Mouse (Mus musculus): ENCODE data around the gene Azin2. TPM values are rescaled to one million over a fixed set of nuclear protein-coding genes. Genes with fewer than 3 reads are reported as not detected.

Gene Azin2
- polyA plus RNA-seq, 1 experiment from 2014 or later: 21.3 TPM

GRCm38 (mm10) chr4:128923603-128924002 is 38.6 kb downstream of the Azin2 start:
- Histone ChIP-seq H3K27me3 (peaks cover 34% of the 10 kb centered on the region), H3K4me3 (replicated peaks) (no peak overlapping the region), H3K4me2 (replicated peaks) (no peak overlapping the region), H3K9ac (replicated peaks) (no peak overlapping the region), H3K27ac (no peak overlapping the region), H3K4me1 (replicated peaks) (peaks cover 8% of the 10 kb centered on the region), H3K9me3 (no peaks in the 10 kb centered on the region), H3K36me3 (no peaks in the 10 kb centered on the region)
- no peak for ATAC-seq
- WGBS: 95% methylated on average over 3 of the region's 3 CpGs

DNA sequence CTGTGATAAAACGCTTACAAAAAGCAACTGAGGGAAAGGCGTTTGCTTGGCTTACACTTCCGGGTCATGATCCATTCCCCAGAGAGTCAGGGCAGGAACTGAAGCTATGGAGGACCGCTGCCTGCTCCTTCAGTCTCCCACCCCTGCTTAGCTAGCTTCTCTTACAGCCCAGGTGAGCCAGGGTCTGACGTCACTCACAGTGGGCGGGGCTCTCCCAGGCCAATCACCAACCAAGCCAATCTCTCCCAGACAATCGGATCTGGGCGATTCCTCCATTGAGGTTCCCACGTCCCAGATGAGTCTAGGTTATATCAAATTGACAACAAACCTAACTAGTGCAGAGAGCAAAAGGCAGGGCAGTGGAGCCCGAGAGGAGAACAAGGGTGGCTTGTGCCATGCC is 43.1 kb downstream of the Azin2 start:
- H3K4me2 ChIP-seq (replicated peaks): no peak overlapping the region
- no peak for ATAC-seq
- H3K27me3 ChIP-seq: peaks cover 31% of the 10 kb centered on the region
- 30% methylated on average over 10 of the region's 10 CpGs for WGBS
- H3K27ac ChIP-seq: no peak overlapping the region
- H3K4me3 ChIP-seq (replicated peaks): no peak overlapping the region
- H3K9ac ChIP-seq (replicated peaks): no peak overlapping the region
- peaks cover 5% of the 10 kb centered on the region; the same call in 1 of the 2 replicates for H3K4me1 ChIP-seq (replicated peaks)
- no peaks in the 10 kb centered on the region for H3K36me3 ChIP-seq
- no peaks in the 10 kb centered on the region for H3K9me3 ChIP-seq

DNA sequence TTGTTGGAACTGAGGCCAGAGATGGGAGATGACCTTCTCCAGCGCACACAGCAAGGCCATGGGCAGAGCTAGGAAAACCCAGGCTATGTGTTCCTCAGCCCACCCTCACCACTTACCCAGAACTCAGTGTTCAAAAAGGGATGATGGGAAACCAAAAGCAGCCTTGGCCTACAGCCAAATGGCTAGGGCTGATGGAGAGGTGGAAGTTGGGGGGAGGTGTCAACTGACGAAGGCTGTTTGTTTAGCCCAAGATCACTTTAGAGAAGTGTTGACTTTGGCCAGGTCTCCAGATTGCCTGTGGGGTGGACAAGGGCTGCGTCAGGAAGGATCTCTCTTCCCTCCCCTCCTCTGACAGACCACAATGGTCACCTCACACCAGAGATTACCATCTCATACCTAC is 44.1 kb downstream of the Azin2 start:
- Histone ChIP-seq H3K27me3 (peaks cover 22% of the 10 kb centered on the region), H3K9me3 (no peaks in the 10 kb centered on the region), H3K27ac (no peak overlapping the region), H3K36me3 (no peaks in the 10 kb centered on the region), H3K9ac (replicated peaks) (no peak overlapping the region), H3K4me1 (replicated peaks) (peaks cover 7% of the 10 kb centered on the region; the same call in 1 of the 2 replicates), H3K4me2 (replicated peaks) (no peak overlapping the region), H3K4me3 (replicated peaks) (no peak overlapping the region)
- no peak for ATAC-seq
- 74% methylated on average over 3 of the region's 3 CpGs for WGBS

DNA sequence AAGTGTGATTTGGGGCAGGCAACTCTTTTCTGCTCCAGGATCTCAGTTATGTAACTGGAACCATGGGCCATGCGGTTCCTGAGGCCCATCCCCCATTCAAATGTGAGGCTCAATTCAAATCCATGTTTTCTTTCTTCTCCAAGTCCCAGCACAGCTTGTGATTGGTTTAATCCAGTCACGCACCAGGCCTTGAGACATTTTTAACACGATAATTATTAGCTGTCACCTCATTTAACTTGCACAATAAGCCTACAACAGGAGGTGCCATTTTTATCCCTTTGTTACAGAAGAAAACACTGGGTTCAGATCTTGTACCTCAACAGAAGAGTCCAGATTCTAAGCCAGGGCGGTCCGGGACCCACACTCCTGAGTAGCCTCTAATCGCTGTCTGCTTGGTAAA is 44.5 kb downstream of the Azin2 start:
- H3K9ac ChIP-seq (replicated peaks): no peak overlapping the region
- H3K36me3 ChIP-seq: no peaks in the 10 kb centered on the region
- H3K4me1 ChIP-seq (replicated peaks): peaks cover 8% of the 10 kb centered on the region; the same call in 1 of the 2 replicates
- no peak overlapping the region for H3K4me2 ChIP-seq (replicated peaks)
- H3K27me3 ChIP-seq: peaks cover 21% of the 10 kb centered on the region
- no peak overlapping the region for H3K4me3 ChIP-seq (replicated peaks)
- ATAC-seq: no peak
- H3K27ac ChIP-seq: no peak overlapping the region
- no peaks in the 10 kb centered on the region for H3K9me3 ChIP-seq
- 73% methylated on average over 6 of the region's 6 CpGs for WGBS

- no peak overlapping the region for H3K4me3 ChIP-seq (replicated peaks)
- no peak overlapping the region for H3K27ac ChIP-seq
- H3K9ac ChIP-seq (replicated peaks): no peak overlapping the region
- no peaks in the 10 kb centered on the region for H3K36me3 ChIP-seq
- peaks cover 8% of the 10 kb centered on the region; the same call in 1 of the 2 replicates for H3K4me1 ChIP-seq (replicated peaks)
- whole genome bisulfite sequencing: 81% methylated on average over 3 of the region's 3 CpGs
- no peak overlapping the region for H3K4me2 ChIP-seq (replicated peaks)
- ATAC-seq: no peak
- no peaks in the 10 kb centered on the region for H3K9me3 ChIP-seq
- H3K27me3 ChIP-seq: peaks cover 16% of the 10 kb centered on the region
Observed at GRCm38 (mm10) chr4:128917119-128917518, 45.1 kb downstream of the Azin2 start.

GRCm38 (mm10) chr4:128913794-128914193 is 48.4 kb downstream of the Azin2 start:
- no peaks in the 10 kb centered on the region for H3K9me3 ChIP-seq
- H3K4me2 ChIP-seq (replicated peaks): no peak overlapping the region
- H3K9ac ChIP-seq (replicated peaks): no peak overlapping the region
- H3K36me3 ChIP-seq: peaks cover 22% of the 10 kb centered on the region; the same call in 1 of the 2 replicates
- 22% methylated on average over 4 of the region's 4 CpGs for WGBS
- peaks cover 8% of the 10 kb centered on the region; the same call in 1 of the 2 replicates for H3K4me1 ChIP-seq (replicated peaks)
- ATAC-seq: no peak
- H3K27ac ChIP-seq: no peak overlapping the region
- H3K4me3 ChIP-seq (replicated peaks): no peak overlapping the region
- peaks cover 9% of the 10 kb centered on the region; the same call in 1 of the 2 replicates for H3K27me3 ChIP-seq

- H3K4me2 ChIP-seq (replicated peaks): no peak overlapping the region
- peaks cover 9% of the 10 kb centered on the region; the same call in 1 of the 2 replicates for H3K4me1 ChIP-seq (replicated peaks)
- H3K4me3 ChIP-seq (replicated peaks): no peak overlapping the region
- no peak overlapping the region for H3K27ac ChIP-seq
- no peak overlapping the region for H3K9ac ChIP-seq (replicated peaks)
- no peak for ATAC-seq
- WGBS: 96% methylated on average over 10 of the region's 10 CpGs
- peaks cover 22% of the 10 kb centered on the region; the same call in 1 of the 2 replicates for H3K36me3 ChIP-seq
- no peaks in the 10 kb centered on the region for H3K9me3 ChIP-seq
- peaks cover 9% of the 10 kb centered on the region; the same call in 1 of the 2 replicates for H3K27me3 ChIP-seq
Observed at GRCm38 (mm10) chr4:128912085-128912484, 50.2 kb downstream of the Azin2 start.

DNA sequence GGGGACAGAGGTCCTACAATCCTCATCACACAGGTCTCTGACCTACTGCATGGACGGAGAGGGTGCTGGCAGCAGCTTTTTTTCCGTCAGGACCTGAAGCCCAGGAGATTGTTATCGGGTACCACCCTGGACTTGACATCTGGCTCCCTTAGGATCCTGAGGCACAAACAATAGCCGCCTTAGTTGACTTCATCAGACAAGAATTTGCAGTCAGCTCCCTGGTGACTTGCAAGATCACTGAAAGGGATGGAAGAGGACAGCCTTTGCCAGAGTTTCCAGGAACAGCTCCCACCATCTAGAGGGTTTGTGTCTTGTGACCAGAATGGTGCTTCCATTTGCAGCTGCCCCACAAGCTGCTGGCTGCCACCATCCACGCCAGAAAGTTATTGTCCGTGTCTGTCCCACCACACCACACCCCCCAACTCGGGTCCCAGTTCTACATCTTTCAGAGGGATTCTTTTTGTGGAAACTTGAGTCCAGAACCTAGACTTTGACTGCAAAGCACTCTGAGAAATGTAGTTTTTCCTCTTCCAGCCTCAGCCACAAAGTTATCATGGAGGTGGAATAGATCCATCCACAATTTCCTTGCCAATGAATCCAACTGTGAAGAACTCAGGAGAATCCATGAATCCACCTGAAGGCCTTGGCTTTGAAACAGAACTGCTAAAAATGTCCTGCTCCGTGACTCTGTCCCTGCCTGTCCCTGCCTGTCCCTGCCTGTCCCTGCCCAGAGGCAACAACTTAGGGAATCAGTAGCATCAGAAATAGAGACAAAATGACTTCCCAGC is 51.8 kb downstream of the Azin2 start:
- no peaks in the 10 kb centered on the region for H3K9me3 ChIP-seq
- no peak overlapping the region for H3K4me3 ChIP-seq (replicated peaks)
- H3K27ac ChIP-seq: no peak overlapping the region
- H3K27me3 ChIP-seq: 0 out of 2 replicates have a peak, but pooled peaks cover 3% of the 10 kb centered on the region
- H3K36me3 ChIP-seq: peaks cover 22% of the 10 kb centered on the region; the same call in 1 of the 2 replicates
- no peak for ATAC-seq
- WGBS: 78% methylated on average over 8 of the region's 8 CpGs
- peaks cover 10% of the 10 kb centered on the region for H3K4me1 ChIP-seq (replicated peaks)
- H3K9ac ChIP-seq (replicated peaks): no peak overlapping the region
- no peak overlapping the region for H3K4me2 ChIP-seq (replicated peaks)

DNA sequence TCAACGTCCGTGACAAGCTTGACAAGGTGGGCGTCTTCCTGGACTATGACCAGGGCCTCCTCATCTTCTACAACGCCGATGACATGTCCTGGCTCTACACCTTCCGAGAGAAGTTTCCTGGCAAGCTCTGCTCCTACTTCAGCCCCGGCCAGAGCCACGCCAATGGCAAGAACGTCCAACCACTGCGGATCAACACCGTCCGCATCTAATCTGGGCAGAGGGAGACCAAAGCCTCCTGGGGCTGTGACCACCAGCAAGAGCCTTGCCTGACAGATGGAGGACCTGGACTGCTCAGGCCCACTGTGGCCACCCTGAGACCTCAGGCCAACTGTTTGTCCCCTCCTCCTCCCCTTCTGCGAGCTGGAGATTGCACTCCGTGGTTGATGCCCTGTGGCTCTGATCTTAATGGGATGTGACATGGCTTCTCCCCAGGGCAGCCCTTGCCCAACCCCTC is 52.8 kb downstream of the Azin2 start:
- H3K27ac ChIP-seq: no peak overlapping the region
- no peaks in the 10 kb centered on the region for H3K9me3 ChIP-seq
- H3K4me2 ChIP-seq (replicated peaks): no peak overlapping the region
- H3K36me3 ChIP-seq: peaks cover 22% of the 10 kb centered on the region; the same call in 1 of the 2 replicates
- H3K27me3 ChIP-seq: no peaks in the 10 kb centered on the region
- peaks cover 15% of the 10 kb centered on the region for H3K4me1 ChIP-seq (replicated peaks)
- H3K9ac ChIP-seq (replicated peaks): no peak overlapping the region
- H3K4me3 ChIP-seq (replicated peaks): no peak overlapping the region
- ATAC-seq: 0 out of 2 replicates have a peak, but pooled peaks have one; percentile 17
- WGBS: 81% methylated on average over 14 of the region's 14 CpGs

DNA sequence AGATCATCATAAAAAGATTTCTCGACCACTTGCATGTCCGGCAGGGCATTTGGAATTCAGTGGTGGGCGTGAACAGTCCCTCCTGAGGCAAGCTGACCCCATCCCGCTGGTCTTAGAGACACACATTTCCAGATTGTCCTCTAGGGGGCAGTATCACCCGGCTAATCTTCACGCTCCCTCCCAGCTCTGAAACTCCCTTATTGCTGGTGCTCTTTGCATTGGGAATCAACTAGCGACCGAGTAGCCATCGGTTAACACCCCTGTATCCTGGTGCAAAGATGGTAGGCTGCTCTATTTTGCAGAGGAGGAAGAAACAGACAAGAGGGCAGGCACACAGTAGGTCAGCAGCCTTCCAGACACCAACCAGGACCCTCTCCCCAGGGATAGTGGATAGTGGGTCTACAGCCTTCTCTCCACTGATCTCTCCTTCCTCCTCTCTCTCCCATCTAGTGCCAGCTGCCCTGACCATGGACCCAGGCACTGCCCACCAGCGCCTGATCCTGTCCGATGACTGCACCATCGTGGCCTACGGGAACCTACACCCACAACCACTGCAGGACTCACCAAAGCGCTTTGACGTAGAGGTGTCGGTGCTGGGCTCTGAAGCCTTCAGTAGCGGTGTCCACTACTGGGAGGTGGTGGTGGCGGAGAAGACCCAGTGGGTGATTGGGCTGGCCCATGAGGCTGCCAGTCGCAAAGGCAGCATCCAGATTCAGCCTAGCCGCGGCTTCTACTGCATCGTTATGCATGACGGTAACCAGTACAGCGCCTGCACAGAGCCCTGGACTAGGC is 53.5 kb downstream of the Azin2 start:
- Histone ChIP-seq H3K9me3 (no peaks in the 10 kb centered on the region), H3K27me3 (no peaks in the 10 kb centered on the region), H3K27ac (no peak overlapping the region), H3K4me1 (replicated peaks) (peaks cover 22% of the 10 kb centered on the region), H3K4me2 (replicated peaks) (no peak overlapping the region), H3K9ac (replicated peaks) (no peak overlapping the region), H3K36me3 (peaks cover 22% of the 10 kb centered on the region; the same call in 1 of the 2 replicates), H3K4me3 (replicated peaks) (no peak overlapping the region)
- 0 out of 2 replicates have a peak, but pooled peaks have one; percentile 27 for ATAC-seq
- 64% methylated on average over 24 of the region's 24 CpGs for WGBS

DNA sequence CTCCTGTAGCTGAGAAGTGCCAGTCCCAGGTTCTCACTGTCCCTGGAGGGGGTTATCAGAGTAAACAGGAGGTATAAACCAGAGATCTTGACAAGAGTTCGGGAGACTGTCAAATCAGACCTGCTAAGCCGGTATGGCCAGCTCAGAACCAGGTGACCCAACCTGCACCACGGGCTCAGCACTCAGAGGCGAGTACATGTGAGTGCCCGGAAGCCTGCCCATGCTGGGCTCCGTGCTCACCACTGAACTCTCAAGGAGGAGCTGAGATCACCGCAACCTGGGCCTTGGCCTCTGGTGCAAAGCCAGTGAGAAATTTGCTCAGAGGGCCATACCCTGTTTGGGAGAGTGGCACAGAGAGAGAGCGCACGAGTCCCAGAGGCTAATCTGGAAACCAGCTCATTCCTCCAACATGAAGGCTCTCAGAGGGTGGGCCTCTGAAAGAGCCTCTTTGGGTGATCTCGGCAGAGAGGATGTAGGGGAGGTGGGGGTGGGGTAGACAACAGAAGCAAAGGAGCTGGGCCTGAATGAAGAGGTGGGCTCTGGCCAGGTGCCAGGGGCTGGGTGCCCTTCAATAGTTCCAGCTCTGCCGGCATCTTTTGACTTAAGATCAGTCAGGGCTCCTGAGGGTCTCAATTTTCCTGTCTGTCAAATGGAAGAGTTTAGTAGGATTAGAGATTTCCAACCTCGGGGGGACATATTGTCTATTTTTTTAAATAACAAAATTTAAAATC is 54.8 kb downstream of the Azin2 start:
- no peak overlapping the region for H3K4me2 ChIP-seq (replicated peaks)
- no peak overlapping the region for H3K9ac ChIP-seq (replicated peaks)
- H3K4me1 ChIP-seq (replicated peaks): peaks cover 20% of the 10 kb centered on the region
- H3K9me3 ChIP-seq: no peaks in the 10 kb centered on the region
- 70% methylated on average over 12 of the region's 12 CpGs for WGBS
- no peak for ATAC-seq
- no peak overlapping the region for H3K4me3 ChIP-seq (replicated peaks)
- H3K27ac ChIP-seq: no peak overlapping the region
- no peaks in the 10 kb centered on the region for H3K27me3 ChIP-seq
- peaks cover 36% of the 10 kb centered on the region for H3K36me3 ChIP-seq

All from midbrain, embryonic 13.5 days (tissue).